Mouse (Mus musculus) bone marrow macrophage, adult 2 months (primary cell): ENCODE measurements around the gene Mmp17.

Source experiments
- CTCF ChIP-seq: IDR thresholded peaks from 2 replicates; pipeline ENCODE4 v1.5.1; 2012; ENCODE audit warnings: low read depth, mild to moderate bottlenecking, low read length, moderate library complexity
- POLR2A ChIP-seq: IDR thresholded peaks from 2 replicates; pipeline ENCODE4 v1.6.1; 2012; ENCODE audit warnings: mild to moderate bottlenecking, low read depth, low read length, borderline replicate concordance

GRCm38 (mm10) chr5:129535021-129535420 is 48.9 kb upstream of the Mmp17 start:
- TF ChIP-seq POLR2A (no peak), CTCF (no peak)
